Mouse (Mus musculus) CH12F3 (cell line): ENCODE results near the gene Fbxo21.

Source experiments
- in situ Hi-C: fragments of 300-500 bp; cut with MboI; formaldehyde crosslinking; loops from 2 replicates; pipeline ENCODE4 v1.14.3; 2020; ENCODE audit warnings: low sequenced_read_pairs

Fbxo21 gene

GRCm38 (mm10) chr5:117978159-117978697, 1.7 kb downstream of the Fbxo21 start:
- in situ Hi-C loops = no loop called here

GRCm38 (mm10) chr5:117979082-117979481, 2.6 kb downstream of the Fbxo21 start:
- in situ Hi-C loops = no loop called here

GRCm38 (mm10) chr5:117980921-117981320, 4.4 kb downstream of the Fbxo21 start:
- in situ Hi-C loops = no loop called here

GRCm38 (mm10) chr5:117981943-117982342, 5.4 kb downstream of the Fbxo21 start:
- in situ Hi-C loops = no loop called here

- in situ Hi-C loops = no loop called here
Observed at GRCm38 (mm10) chr5:117986327-117986726, 9.8 kb downstream of the Fbxo21 start.

GRCm38 (mm10) chr5:117987891-117988290, 11.4 kb downstream of the Fbxo21 start:
- in situ Hi-C loops = no loop called here

- in situ Hi-C loops = no loop called here
Observed at GRCm38 (mm10) chr5:117988367-117988766, 11.8 kb downstream of the Fbxo21 start.

- in situ Hi-C loops = loop anchor here (5.0 kb wide), 1 partner anchor 88 kb away; no protein-coding TSS in a partner anchor
Observed at GRCm38 (mm10) chr5:117989773-117990172, 13.2 kb downstream of the Fbxo21 start.

GRCm38 (mm10) chr5:117990957-117991356, 14.4 kb downstream of the Fbxo21 start:
- in situ Hi-C loops = loop anchor here (5.0 kb wide), 1 partner anchor 86 kb away; no protein-coding TSS in a partner anchor

- in situ Hi-C loops = loop anchor here (5.0 kb wide), 1 partner anchor 84 kb away; no protein-coding TSS in a partner anchor
Observed at GRCm38 (mm10) chr5:117993550-117993949, 17.0 kb downstream of the Fbxo21 start.

- in situ Hi-C loops = no loop called here
Observed at GRCm38 (mm10) chr5:117995372-117995901, 18.9 kb downstream of the Fbxo21 start.

GRCm38 (mm10) chr5:117995911-117996310, 19.4 kb downstream of the Fbxo21 start:
- in situ Hi-C loops = no loop called here

- in situ Hi-C loops = no loop called here
Observed at GRCm38 (mm10) chr5:117996581-117996980, 20.1 kb downstream of the Fbxo21 start.

- in situ Hi-C loops = no loop called here
Observed at GRCm38 (mm10) chr5:117997434-117997970, 21.0 kb downstream of the Fbxo21 start.

- in situ Hi-C loops = no loop called here
Observed at GRCm38 (mm10) chr5:117999061-117999460, 22.5 kb downstream of the Fbxo21 start.

GRCm38 (mm10) chr5:117999584-117999983, 23.1 kb downstream of the Fbxo21 start:
- in situ Hi-C loops = no loop called here

- in situ Hi-C loops = no loop called here
Observed at GRCm38 (mm10) chr5:118002059-118002458, 25.5 kb downstream of the Fbxo21 start.

- in situ Hi-C loops = no loop called here
Observed at GRCm38 (mm10) chr5:118004619-118005018, 28.1 kb downstream of the Fbxo21 start.

GRCm38 (mm10) chr5:118005728-118006127, 29.2 kb downstream of the Fbxo21 start:
- in situ Hi-C loops = no loop called here

- in situ Hi-C loops = no loop called here
Observed at GRCm38 (mm10) chr5:118008344-118008743, 31.8 kb downstream of the Fbxo21 start.

- in situ Hi-C loops = no loop called here
Observed at GRCm38 (mm10) chr5:118010872-118011271, 34.3 kb downstream of the Fbxo21 start.

GRCm38 (mm10) chr5:118011796-118012195, 35.3 kb downstream of the Fbxo21 start:
- in situ Hi-C loops = no loop called here
